Mouse (Mus musculus) kidney, adult 8-10 months (tissue): ENCODE measurements at regions not wholly inside any gene's neighbourhood (a gene's known extent, or its start where the extent isn't known, plus 50 kb on each side); places are given as distances from the start of the nearest gene placed in this dataset.
"Not testable (repeated sequence)": the region's sequence is repeated elsewhere in the genome, so short reads cannot be mapped to it uniquely, and the experiment has no call there.

Experiments used
- DNase-seq, 2 experiments: peaks; one replicate each; pipeline ENCODE4 v3.0.0; 2022

GRCm38 (mm10) chr6:13006596-13006995 is 63.0 kb upstream of the Tmem106b start:
- DNase-seq: no peak

GRCm38 (mm10) chr6:12994701-12995100 is 74.9 kb upstream of the Tmem106b start:
- DNase-seq: no peak

DNA sequence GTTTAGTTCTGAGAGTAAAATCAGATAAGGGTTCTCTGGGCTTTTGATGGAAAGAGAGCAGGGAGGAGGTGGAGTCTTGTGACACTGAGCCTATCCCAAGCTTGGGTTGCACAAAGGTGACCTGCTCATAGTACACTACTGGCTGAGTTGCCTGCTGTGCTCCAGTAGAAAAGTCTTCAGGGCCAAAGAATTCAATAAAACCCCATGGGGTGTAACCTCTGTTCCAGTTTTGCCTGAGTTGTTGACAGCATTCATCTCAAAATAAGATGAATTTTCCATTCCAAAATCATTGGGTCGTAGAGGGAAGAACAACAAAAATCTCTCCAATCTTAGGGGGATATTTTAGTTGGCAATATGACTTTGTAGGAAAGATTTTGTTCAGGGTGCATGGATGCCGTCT is 75.8 kb upstream of the Tmem106b start:
- DNase-seq: no peak

DNA sequence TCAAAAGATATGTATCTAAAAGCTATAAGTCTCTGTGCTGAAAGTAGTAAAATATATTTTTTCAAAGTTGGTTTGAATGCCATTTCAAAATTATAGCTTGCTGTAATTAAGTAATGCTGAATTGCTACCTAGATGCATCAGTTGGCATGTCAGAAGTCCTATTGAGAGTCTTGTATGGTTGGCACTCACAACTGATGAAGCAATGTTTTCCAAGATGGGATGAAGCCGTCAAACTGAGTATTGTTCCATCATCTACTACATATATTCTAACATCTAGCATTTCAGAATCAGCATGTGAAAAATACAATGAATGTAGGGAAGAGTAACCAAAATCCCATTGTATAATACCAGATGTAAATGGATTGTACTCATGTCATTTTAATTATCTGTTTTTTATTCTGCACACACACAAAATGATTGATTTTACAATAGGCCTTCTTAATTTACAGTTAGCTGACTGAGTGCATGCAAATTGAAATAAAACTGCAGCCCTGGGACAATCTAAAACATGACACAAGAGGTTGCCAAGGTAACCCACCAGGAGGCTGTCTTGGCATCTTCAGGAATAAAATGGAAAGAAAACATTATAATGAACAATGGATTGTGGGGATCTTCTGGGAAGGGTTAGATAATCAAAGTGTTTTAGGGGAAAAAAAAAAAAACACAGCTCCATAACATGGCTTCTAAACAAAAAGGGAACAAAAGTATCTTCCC is 92.2 kb upstream of the Tmem106b start:
- no peak for DNase-seq

- no peak for DNase-seq
These were observed 98.0 kb upstream of the Tmem106b start for GRCm38 (mm10) chr6:12971604-12972003.

DNA sequence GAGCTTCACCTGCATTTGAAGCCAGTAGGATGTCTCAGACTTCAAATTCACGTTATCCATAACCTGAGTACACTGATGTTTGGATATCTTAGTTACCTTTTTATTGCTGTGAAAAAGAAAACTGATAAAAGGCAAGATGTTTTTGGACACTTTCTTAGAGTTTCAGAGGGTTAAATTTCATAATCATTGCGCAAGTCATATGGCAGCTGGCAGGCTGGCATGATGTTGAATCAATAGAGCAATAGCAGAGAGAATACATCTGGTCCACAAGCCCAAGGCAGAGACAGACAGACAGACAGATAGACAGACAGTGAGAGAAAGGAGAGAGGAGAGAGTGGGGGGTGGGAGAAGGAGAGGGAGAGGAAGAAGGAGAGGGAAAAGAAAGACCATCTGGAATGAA is 102.3 kb upstream of the Tmem106b start:
- no peak for DNase-seq

DNA sequence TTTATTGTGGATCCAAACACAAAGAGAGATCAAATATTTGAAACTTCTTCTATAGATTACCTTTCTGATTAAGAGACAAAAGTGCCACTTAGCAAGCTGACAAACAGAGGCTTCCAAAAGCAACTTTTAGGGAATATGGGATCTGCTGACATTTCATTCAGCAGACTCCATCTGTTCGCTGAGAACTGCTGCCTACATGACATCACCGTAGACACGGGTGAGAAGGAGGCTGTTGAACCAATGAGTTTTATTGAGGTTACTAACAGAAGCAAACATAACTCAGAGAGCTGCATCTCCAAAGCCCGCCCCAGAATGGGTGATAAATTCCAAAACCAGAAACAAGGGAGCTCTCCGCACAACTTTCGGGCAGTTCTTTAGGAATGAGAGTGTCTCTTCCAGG is 111.8 kb upstream of the Tmem106b start:
- DNase-seq: no peak

- no peak for DNase-seq
These were observed 157.9 kb upstream of the Tmem106b start for GRCm38 (mm10) chr6:12911610-12912009.

DNA sequence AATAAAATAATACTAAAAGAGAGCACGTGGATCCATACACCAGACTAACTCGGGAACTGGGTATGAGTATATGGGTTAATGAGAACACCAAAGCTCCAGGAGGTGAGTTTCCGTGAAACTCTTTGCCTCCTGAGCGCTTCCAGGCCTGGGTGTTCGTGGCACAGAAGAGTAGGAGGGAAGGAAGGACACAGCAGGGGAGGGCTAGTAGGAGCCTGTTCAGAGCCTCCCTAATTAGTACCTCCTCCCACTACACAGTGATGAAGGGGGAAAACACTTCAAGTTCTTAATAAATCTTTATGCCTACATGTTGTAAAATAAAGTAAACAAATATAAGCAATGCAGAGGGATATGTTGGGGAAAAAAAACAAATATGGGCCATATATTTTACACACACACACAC is 143.7 kb upstream of the Thsd7a start:
- DNase-seq: no peak

- DNase-seq: not testable (repeated sequence)
These were observed 127.7 kb upstream of the Thsd7a start for GRCm38 (mm10) chr6:12876947-12877346.

DNA sequence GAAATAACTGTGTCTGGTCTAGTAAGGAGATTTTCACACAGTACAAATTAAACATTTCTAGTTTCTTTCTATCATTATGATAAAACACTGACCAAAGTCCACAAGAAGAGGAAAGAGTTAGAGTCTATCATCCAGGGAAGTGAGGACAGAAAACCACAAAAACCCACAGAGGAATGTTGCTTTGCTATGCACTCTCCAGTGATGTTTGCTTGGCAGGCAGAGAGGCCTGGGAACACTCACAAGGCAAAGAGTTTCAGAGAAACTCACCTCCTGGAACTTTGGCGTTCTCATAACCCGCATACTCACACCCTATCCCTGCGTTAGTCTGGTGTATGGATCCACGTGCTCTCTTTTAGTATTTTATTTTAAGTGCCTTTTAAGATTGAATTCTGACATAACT is 127.2 kb upstream of the Thsd7a start:
- peak; percentile 20 to 25 for DNase-seq

- peak in 1 of 2 experiments; percentile 28 for DNase-seq
These were observed 119.0 kb upstream of the Thsd7a start for GRCm38 (mm10) chr6:12868251-12868650.

- no peak for DNase-seq
These were observed 102.8 kb upstream of the Thsd7a start for GRCm38 (mm10) chr6:12852041-12852440.

GRCm38 (mm10) chr6:12835079-12835478 is 85.9 kb upstream of the Thsd7a start:
- not testable (repeated sequence) for DNase-seq

DNA sequence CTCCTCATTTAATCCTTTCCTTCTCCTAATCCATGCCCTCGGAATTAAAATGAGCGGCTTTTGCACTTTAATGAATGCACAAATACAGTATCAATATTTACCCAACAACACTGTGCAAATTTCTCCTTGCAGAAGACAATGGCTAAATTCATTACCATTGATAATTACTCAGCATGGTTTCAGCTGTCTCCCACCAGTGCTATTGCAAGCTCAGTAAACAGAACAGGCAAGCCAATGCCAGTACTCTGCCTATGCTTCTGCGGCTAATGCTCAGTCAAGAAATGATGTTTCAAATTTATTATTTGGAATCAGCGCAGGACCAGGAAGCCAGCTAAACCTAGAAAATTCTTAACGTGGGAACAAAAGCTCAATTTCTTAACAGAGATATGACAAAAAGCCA is 84.1 kb upstream of the Thsd7a start:
- no peak for DNase-seq

DNA sequence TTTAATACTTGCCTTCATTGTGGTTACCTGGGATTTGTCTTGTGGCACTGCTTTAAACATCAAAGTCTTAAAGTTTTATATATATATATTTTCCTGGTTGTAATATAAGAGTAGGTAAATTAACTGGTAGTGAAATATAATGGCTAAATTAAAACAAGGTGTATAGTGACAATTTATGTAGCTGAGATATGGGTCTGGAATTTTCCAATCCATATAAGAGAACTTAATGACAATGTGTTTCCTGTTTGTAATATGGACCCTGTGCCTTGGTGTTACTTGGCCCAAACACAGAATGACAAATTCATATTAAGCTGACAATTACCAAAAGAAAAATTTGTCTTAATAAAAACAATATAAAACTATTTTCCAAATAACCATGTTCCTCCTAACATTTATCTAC is 82.7 kb upstream of the Thsd7a start:
- no peak for DNase-seq

DNA sequence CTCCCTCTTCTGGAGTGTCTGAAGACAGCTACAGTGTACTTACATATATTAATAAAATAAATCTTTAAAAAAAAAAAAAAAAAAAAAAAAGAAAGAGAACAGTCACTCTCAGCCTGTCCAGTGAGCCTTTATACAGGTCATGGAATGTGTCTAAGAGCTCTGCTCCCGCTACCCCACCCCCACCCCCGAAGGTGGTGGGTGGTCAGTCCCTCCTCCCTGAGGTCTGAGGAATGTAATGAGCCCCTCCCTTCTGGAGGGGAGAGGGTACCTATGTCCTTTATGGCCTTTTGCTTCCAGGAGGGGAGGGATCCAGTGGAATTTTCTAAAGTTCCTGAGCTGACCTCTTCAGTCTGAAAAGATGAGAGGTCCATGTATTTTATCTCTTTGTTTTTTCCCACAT is 82.3 kb upstream of the Thsd7a start:
- DNase-seq: no peak

- DNase-seq: no peak
These were observed 78.5 kb upstream of the Thsd7a start for GRCm38 (mm10) chr6:12827745-12828144.

DNA sequence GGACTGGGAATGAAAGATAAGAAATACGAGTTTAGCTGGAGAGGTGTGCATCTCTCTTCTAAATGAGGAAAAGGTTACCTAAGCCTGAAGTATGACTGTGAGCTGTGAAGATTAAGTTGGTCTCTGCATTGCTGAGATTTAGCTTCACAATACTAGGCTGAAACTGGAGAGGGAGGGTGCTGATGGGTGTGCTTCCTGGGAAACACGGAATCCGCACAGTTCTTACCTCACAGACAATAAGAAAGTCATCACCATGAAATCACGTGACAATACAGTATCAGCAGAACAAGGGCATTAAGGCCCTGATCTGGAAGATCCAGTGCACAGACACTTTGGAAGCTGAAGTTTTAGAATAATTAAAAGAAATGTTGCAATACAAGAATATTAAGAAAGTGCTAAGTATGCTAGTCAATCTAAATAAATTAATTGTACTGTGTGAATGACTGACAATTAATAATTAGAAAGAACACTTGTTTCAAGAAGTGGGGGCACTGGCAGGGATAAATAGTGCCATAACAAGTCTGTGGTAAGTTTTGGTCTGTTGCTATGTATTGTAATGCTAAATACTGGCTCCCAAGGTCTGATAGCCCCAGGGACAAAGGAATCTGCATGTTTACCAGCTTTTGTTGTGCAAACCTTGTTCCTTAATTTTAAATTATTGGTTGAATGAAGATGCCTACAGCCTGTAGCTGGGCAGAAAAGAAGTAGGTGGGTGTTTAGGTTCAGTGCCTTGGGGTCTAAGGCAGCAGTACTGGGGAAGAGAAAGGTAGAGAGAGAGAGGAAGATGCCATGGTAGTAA is 66.0 kb upstream of the Thsd7a start:
- no peak for DNase-seq

DNA sequence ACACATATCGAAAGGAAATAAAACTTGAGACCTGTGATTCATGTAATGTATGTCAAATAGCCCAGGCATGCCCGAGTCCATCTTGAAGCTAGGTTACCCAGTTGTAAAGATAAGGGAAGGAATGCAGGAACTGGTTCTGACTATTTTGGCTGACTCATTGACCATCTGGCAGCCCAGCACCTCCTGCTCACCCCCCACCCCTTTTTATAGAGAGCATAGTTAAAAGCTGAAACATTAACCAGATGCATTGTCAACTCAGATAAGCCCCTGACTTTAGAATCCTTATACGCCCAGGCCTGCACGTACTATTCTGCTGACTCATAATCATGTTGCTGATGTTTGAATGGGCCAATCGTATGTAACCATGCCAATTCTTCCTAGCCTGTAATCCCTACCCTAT is 64.6 kb upstream of the Thsd7a start:
- DNase-seq: not testable (repeated sequence)

- DNase-seq: no peak
These were observed 63.3 kb upstream of the Thsd7a start for GRCm38 (mm10) chr6:12812467-12812866.

DNA sequence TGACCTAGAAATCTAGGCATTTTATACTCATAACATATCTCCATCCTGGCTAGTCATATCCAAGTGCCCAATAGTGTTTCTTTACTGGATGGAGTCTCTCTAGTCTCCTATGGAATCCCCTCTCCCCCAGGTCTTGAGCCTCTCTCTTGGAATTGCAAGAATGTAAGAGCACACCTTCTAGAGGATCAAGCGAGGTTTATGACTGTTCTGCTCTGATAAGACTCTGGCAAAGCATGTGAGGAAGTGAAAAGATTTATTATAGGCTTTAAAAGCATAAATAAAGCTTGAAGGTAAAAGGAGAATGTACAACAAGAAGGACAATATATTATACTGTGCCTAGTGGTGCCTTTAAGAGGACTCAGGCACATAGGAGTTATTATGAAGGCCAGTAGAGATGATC is 62.8 kb upstream of the Thsd7a start:
- no peak for DNase-seq

DNA sequence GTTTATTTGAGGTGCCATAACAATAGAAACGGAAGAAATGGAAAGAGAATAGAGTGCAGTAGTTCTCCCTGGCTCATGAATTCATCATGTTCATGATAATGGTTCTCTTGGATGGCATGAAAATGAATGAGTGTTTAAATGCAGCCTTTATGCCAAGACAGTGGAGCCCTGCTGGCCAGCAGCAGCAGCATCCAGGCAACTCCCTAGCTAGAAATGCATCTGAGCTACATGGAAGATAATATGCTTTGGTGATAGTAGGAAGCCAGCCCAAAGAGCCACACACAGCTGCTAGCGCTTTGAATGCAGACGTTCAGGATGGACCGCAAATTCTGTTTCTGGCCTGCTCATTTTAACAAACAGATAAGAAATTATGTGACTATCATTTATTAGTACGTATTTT is 60.4 kb upstream of the Thsd7a start:
- DNase-seq: no peak
